8 mouse cellular contexts compared by ENCODE assay signal in genomic region chr2:167060761-167061160, GRCm38 (mm10). TPM values are rescaled to one million over a fixed set of nuclear protein-coding genes. Genes with fewer than 3 reads are reported as not detected.
DNase-seq lines count a peak whose midpoint lies in the region; ATAC-seq lines count a peak whose summit lies in the region.

No protein-coding gene starts in this region.

- H3K4me3 ChIP-seq in heart, embryonic 14.5 days (ENCODE audit: control insufficient read depth in 1 of 2, insufficient read depth in 1 of 2, low read depth in 1 of 2, low read length in 2 of 2): no peak overlapping the region
- no peak overlapping the region for H3K4me3 ChIP-seq in embryonic facial prominence, embryonic 15.5 days (replicated peaks)
- peak overlapping the region; percentile 84 for H3K4me3 ChIP-seq in liver, embryonic 12.5 days

- H3K27me3 ChIP-seq in heart, embryonic 14.5 days (ENCODE audit: control insufficient read depth, insufficient read depth, low read length): no peaks in the 10 kb centered on the region
- no peaks in the 10 kb centered on the region for H3K27me3 ChIP-seq in embryonic facial prominence, embryonic 15.5 days
- no peaks in the 10 kb centered on the region for H3K27me3 ChIP-seq in liver, embryonic 12.5 days (replicated peaks)

- H3K4me2 ChIP-seq in heart, embryonic 14.5 days (ENCODE audit: low read length): peak overlapping the region; percentile 21; the same call in 1 of the 2 replicates
- H3K4me2 ChIP-seq in embryonic facial prominence, embryonic 15.5 days (replicated peaks): peak overlapping the region; percentile 71; the same call in 1 of the 2 replicates
- peak overlapping the region; percentile 89 for H3K4me2 ChIP-seq in liver, embryonic 12.5 days

- no peak for DNase-seq in heart, adult 11 months
- DNase-seq in 416B (ENCODE audit: low read depth): peak; percentile 31
- no peak for DNase-seq in thymus, postnatal 4 days
- no peak for DNase-seq in cerebellum, postnatal 4 days (ENCODE audit: low spot score in 2 of 2)
- DNase-seq in ovary, adult 18-20 months (ENCODE audit: low spot score): no peak

- H3K36me3 ChIP-seq in heart, embryonic 14.5 days (ENCODE audit: control insufficient read depth, insufficient read depth, low read length): peaks cover 48% of the 10 kb centered on the region
- H3K36me3 ChIP-seq in embryonic facial prominence, embryonic 15.5 days: peaks cover 38% of the 10 kb centered on the region
- H3K36me3 ChIP-seq in liver, embryonic 12.5 days: peaks cover 64% of the 10 kb centered on the region

- no peak overlapping the region for H3K27ac ChIP-seq in heart, embryonic 14.5 days (replicated peaks in 1 of 2; ENCODE audit: control insufficient read depth in 1 of 2, insufficient read depth in 1 of 2, low read depth in 2 of 2, low read length in 2 of 2)
- no peak overlapping the region; the same call in 1 of the 2 replicates for H3K27ac ChIP-seq in embryonic facial prominence, embryonic 15.5 days (replicated peaks)
- peak overlapping the region; percentile 67 for H3K27ac ChIP-seq in liver, embryonic 12.5 days

- ATAC-seq in heart, embryonic 14.5 days (ENCODE audit: insufficient number of reproducible peaks, insufficient read depth, low FRiP score, low read depth): no peak
- ATAC-seq in embryonic facial prominence, embryonic 15.5 days (ENCODE audit: insufficient number of reproducible peaks, low FRiP score, low TSS enrichment, low read depth): no peak
- ATAC-seq in liver, embryonic 12.5 days: no peak

- no peaks in the 10 kb centered on the region for H3K9me3 ChIP-seq in heart, embryonic 14.5 days (ENCODE audit: control insufficient read depth, low read length)
- H3K9me3 ChIP-seq in embryonic facial prominence, embryonic 15.5 days (replicated peaks): no peaks in the 10 kb centered on the region
- H3K9me3 ChIP-seq in liver, embryonic 12.5 days (replicated peaks): no peaks in the 10 kb centered on the region

- peak overlapping the region; percentile 92; the same call in 1 of the 2 replicates for H3K9ac ChIP-seq in heart, embryonic 14.5 days (ENCODE audit: low read length)
- no peak overlapping the region for H3K9ac ChIP-seq in embryonic facial prominence, embryonic 15.5 days
- peak overlapping the region; percentile 94 for H3K9ac ChIP-seq in liver, embryonic 12.5 days

- peaks cover 14 to 28% of the 10 kb centered on the region in 2 experiments for H3K4me1 ChIP-seq in heart, embryonic 14.5 days (ENCODE audit: control insufficient read depth in 2 of 2, insufficient read depth in 2 of 2, low read length in 2 of 2)
- H3K4me1 ChIP-seq in embryonic facial prominence, embryonic 15.5 days: peaks cover 34% of the 10 kb centered on the region
- peaks cover 57% of the 10 kb centered on the region for H3K4me1 ChIP-seq in liver, embryonic 12.5 days

RNA-seq across cellular contexts. Expression of gene Znfx1, which starts 2.1 kb away (rescaled TPM):
- polyA plus RNA-seq in heart, embryonic 14.5 days (2014; fragmentation: Nextera tagmentation; extraction: Ambion mirVana): 7.8 TPM in 2 replicates
- polyA plus RNA-seq in embryonic facial prominence, embryonic 15.5 days (2015; fragmentation: Nextera tagmentation; extraction: Ambion mirVana): 8.8 and 9.5 TPM in 2 replicates
- polyA plus RNA-seq in liver, embryonic 12.5 days (2016; fragmentation: Nextera tagmentation; extraction: Ambion mirVana): 13.7 and 13.8 TPM in 2 replicates

RNA-seq across cellular contexts. Expression of gene Ddx27, which starts 45.8 kb away (rescaled TPM):
- polyA plus RNA-seq in heart, embryonic 14.5 days (2014; fragmentation: Nextera tagmentation; extraction: Ambion mirVana): 22.2 and 23.0 TPM in 2 replicates
- 44.3 and 47.6 TPM in 2 replicates for polyA plus RNA-seq in embryonic facial prominence, embryonic 15.5 days (2015; fragmentation: Nextera tagmentation; extraction: Ambion mirVana)
- polyA plus RNA-seq in liver, embryonic 12.5 days (2016; fragmentation: Nextera tagmentation; extraction: Ambion mirVana): 78.8 and 79.3 TPM in 2 replicates

Comparison
In these comparisons a context has a peak if more than half of its experiments do, and no peak if none do; other contexts are left out.
1. H3K4me2 ChIP-seq: peak in every context shown above with its lines; median percentile 89 in liver, embryonic 12.5 days; 71 in embryonic facial prominence, embryonic 15.5 days; 21 in heart, embryonic 14.5 days.